Mouse (Mus musculus): ENCODE results near the gene Nova2. TPM values are rescaled to one million over a fixed set of nuclear protein-coding genes. Genes with fewer than 3 reads are reported as not detected.

Gene Nova2
- polyA plus RNA-seq, 1 experiment = 52.7 TPM

DNA sequence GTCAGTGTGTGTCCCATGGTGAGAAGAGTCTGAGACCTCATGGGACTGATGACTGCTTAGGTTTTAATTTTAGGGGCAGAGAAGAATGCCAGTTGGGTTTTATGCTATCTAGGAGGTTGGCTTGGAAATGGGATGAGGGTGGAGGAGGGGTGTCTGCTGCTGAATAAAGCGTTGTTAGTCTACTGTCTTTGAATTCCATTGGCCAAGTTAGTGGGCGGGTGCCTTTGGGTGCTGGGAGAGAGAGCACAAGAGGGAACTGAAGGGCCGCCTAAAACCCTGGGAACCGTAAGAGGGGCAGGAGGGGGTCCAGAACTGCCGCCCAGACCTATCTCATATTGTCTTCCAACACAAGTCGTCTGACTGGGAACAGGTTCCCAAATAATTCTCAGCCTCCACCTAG lies 63.1 kb downstream of the Nova2 start:
- TF ChIP-seq CTCF (IDR thresholded peaks at IDR 0.05; ENCODE audit: borderline replicate concordance, extremely low read depth, insufficient read depth, insufficient read length) (no peak), POLR2A (IDR thresholded peaks at IDR 0.05; ENCODE audit: borderline replicate concordance, extremely low read depth, insufficient read depth, insufficient read length, poor library complexity, severe bottlenecking) (no peak)
- no peak for DNase-seq (ENCODE audit: low read depth)

DNA sequence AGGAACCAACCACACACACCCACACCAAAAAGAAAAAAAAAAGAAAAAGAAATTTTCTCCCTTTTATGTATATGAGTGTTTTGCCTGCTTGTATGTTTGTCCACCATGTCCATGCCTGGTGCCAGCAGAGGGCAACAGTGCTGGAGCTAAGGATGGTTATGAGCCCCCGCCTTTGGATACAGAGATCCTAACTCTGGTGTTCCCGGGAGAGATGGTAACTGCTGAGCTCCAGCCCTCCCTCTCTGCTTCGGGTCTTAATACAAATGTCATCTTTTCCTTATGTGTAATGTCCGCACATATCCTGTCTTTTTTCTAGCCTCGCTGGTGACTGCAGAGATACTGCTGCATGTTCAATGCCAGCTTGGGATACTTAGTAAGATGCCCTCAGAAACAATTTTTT lies 64.3 kb downstream of the Nova2 start:
- TF ChIP-seq CTCF (IDR thresholded peaks at IDR 0.05; ENCODE audit: borderline replicate concordance, extremely low read depth, insufficient read depth, insufficient read length) = peak; percentile 35; the same call in 1 of the 2 replicates
- no peak for TF ChIP-seq POLR2A (IDR thresholded peaks at IDR 0.05; ENCODE audit: borderline replicate concordance, extremely low read depth, insufficient read depth, insufficient read length, poor library complexity, severe bottlenecking)
- DNase-seq (ENCODE audit: low read depth) = peak; percentile 71

DNA sequence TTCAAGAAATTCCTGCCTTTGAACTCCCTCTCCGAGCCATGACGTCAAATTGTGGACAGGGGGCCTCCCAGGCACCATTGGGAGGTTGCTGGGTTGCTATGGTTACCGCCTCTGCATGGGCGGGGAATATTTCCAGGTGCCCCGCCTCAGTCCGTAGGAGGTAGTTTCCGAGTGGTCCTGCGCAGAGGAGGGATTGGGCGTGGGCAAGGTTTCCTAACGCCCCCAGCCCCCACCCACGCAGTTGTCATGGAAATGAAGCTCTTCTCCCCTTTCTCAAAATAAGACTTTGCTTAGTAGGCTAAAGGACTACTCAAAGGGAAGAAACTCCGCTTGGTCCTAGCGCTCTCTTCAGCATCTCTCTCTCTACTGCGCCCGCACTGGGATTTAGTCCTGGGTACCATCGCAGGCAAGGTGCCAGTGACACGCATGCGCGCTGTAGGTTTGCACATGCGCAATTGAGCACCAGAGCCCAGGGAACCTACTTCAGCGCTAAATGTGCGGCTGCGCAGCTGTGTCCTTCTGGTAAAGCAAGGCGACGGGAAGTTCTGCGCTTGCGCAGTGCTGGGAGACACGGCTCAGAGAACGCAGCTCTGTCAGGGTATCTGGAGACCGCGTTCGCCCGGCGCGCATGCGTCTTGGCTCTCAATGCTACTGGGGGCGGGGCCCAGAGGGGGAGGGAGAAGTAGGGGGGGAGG lies 65.1 kb downstream of the Nova2 start, which contains the start of gene Mypop:
Gene Mypop (plus strand): TSS at position 645 of the 695 bp plus-strand sequence.
- TF ChIP-seq CTCF (IDR thresholded peaks at IDR 0.05; ENCODE audit: borderline replicate concordance, extremely low read depth, insufficient read depth, insufficient read length) (no peak), POLR2A (IDR thresholded peaks at IDR 0.05; ENCODE audit: borderline replicate concordance, extremely low read depth, insufficient read depth, insufficient read length, poor library complexity, severe bottlenecking) (peak; percentile 64; the same call in 1 of the 2 replicates)

DNA sequence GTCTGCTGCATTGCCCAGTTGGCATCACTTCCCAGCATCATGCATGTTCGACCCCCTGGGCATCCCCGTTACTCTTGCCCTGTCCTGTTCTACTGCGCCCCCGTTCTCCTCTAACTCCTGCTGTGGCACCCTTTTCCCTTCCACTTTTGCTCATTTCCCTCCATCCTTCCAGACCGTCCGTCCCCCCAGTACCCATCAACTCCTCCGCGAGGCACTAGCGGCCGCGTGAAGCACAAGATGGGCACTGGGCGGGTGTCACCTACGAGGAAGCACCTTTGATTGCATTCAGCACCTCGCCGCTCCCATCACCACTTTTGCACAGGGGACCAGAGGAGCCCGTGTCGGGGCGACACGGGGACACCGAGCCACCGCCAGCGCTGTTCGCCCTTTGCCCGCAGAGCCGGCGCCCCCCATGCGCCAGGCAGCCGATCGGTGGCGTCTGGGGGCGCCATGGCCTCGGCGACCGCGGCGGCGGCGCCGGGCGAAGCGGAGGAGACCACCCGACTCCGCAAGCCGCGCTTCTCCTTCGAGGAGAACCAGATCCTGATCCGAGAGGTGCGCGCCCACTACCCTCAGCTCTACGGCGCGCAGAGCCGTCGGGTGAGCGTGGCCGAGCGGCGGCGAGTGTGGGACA lies 66.1 kb downstream of the Nova2 start:
- TF ChIP-seq POLR2A (IDR thresholded peaks at IDR 0.05; ENCODE audit: borderline replicate concordance, extremely low read depth, insufficient read depth, insufficient read length, poor library complexity, severe bottlenecking) (no peak), CTCF (IDR thresholded peaks at IDR 0.05; ENCODE audit: borderline replicate concordance, extremely low read depth, insufficient read depth, insufficient read length) (no peak)
- peak; percentile 29 for DNase-seq (ENCODE audit: low read depth)

More for the DNA sequence above, 65.1 kb downstream of the Nova2 start, which contains the start of gene Mypop:
- DNase-seq (ENCODE audit: low read depth) = peak; percentile 100

DNA sequence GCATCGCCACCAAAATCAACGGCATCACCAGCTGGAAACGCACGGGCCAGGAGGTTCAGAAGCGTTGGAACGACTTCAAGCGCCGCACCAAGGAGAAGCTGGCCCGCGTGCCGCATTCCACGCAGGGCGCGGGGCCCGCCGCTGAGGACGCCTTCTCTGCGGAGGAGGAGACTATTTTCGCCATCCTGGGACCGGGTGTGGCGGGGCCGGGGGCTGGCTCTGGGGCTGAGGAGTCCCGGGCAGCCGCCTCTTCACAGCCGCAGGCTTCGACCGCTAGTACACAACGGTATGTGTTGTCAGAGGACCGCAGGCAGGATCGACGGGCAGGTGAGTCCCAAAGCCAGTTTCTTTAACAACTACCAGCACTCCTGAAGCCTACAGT lies 66.6 kb downstream of the Nova2 start:
- DNase-seq (ENCODE audit: low read depth) = no peak
- no peak for TF ChIP-seq POLR2A (IDR thresholded peaks at IDR 0.05; ENCODE audit: borderline replicate concordance, extremely low read depth, insufficient read depth, insufficient read length, poor library complexity, severe bottlenecking)
- no peak for TF ChIP-seq CTCF (IDR thresholded peaks at IDR 0.05; ENCODE audit: borderline replicate concordance, extremely low read depth, insufficient read depth, insufficient read length)

DNA sequence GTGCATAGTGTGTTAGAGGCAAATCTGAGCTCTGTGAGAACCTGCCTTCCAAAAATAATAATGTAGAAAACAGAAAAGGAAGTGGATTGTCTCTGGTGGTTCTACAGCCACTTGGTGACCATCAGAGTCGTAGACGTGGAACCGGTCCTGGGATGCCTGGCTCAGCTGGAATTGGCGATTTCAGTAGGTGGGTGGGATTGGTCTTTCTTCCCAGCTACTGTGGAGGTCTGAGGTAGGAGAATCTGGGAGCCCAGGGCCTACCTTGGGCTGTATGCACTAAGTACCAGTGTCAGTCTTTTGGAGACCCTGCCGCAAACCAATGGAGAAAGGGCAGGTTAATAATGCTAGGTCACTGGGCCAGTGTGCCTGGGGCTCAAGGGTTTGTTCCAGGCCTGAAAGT lies 67.3 kb downstream of the Nova2 start:
- DNase-seq (ENCODE audit: low read depth) = no peak
- TF ChIP-seq CTCF (IDR thresholded peaks at IDR 0.05; ENCODE audit: borderline replicate concordance, extremely low read depth, insufficient read depth, insufficient read length) = no peak
- no peak for TF ChIP-seq POLR2A (IDR thresholded peaks at IDR 0.05; ENCODE audit: borderline replicate concordance, extremely low read depth, insufficient read depth, insufficient read length, poor library complexity, severe bottlenecking)

DNA sequence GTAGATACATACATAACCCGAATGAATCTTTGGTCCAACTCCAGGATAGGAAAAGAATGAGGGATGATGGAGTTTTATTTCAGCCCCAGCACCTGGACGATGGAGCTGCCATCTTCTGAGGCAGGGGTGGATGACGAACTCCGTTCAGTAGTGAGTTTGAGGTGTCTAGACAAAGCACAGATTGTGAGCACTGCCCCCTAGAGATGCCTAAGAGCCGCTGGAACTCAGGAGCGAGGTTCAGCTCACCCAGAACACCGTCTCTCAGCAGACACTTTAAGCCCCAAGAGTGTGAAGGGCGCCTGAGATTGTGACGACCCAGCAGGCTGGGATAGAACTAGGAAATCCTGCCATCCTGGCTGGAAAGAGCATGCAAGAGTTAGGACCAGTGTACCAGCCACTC lies 73.1 kb downstream of the Nova2 start:
- TF ChIP-seq POLR2A (IDR thresholded peaks at IDR 0.05; ENCODE audit: borderline replicate concordance, extremely low read depth, insufficient read depth, insufficient read length, poor library complexity, severe bottlenecking) (no peak), CTCF (IDR thresholded peaks at IDR 0.05; ENCODE audit: borderline replicate concordance, extremely low read depth, insufficient read depth, insufficient read length) (peak; percentile 27; the same call in 1 of the 2 replicates)
- DNase-seq (ENCODE audit: low read depth) = peak; percentile 46

DNA sequence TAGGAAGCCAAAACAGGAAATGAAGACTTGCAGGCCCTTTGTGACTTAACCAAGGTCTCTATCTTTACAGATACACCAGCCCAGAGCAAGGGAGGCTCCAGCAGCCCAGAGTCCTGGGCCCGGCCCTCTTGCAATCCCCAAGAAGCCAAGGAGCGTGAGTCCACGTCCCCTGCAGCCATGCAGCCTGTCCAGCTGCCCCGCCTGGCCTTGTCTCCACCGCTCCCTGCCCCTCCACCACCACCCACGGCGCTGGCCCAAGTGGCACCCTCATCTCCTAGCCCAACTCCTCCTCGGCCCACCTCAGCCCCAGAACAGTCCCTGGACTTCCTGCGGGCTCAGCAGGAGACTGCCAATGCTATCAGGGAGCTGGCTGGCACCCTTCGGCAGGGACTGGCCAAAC lies 74.7 kb downstream of the Nova2 start:
- TF ChIP-seq POLR2A (IDR thresholded peaks at IDR 0.05; ENCODE audit: borderline replicate concordance, extremely low read depth, insufficient read depth, insufficient read length, poor library complexity, severe bottlenecking) = no peak
- no peak for DNase-seq (ENCODE audit: low read depth)

DNA sequence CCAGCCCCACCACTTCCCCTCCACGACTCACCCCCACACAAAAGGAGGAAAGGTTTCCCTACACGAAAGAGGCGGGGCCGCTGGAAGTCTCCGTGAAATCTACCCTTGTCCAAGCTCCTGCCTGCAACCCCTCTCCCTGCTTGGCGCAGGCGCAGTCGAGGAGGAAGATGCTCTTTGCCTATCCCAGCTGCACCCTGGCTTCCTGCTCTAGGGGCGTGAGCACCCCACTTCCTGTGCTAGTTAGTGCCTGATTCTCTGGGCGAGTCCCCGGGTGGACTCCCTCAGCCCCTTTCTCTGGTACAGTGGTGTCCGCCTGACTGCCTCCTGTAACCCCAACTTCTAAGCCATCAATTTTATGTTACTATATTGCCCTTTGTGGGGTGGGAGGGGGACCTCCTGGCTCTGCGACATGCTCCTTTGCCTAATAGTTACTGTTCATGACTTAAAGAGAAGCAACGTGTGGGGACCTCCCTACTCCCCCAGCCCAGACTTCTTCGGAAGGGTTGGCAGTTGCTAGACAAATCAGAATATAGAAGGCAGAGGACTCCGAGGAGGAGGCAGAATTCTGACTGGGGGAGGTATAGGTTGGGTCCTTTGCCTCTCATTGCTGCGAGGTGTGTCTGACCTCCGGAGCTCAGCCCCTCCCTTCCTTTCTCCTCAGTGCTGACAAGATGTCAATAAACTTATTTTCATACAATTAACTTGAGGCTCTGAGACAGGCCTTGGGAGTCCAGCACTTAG lies 75.5 kb downstream of the Nova2 start:
- DNase-seq (ENCODE audit: low read depth) = peak; percentile 35
- TF ChIP-seq POLR2A (IDR thresholded peaks at IDR 0.05; ENCODE audit: borderline replicate concordance, extremely low read depth, insufficient read depth, insufficient read length, poor library complexity, severe bottlenecking) (no peak), CTCF (IDR thresholded peaks at IDR 0.05; ENCODE audit: borderline replicate concordance, extremely low read depth, insufficient read depth, insufficient read length) (no peak)

DNA sequence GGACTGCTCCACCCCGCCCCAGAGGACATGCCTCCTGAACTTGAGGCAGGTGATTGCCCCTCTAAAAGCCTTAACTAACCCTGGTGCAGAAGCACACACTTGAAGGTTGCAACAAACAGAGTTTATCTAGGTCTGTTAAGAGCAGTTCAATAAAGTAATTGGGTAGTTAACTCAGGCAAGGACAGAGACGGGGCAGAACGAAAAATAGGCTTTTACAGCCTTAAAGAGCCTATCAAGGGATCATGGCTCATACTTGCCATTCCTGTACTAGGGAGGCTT lies 76.1 kb downstream of the Nova2 start:
- DNase-seq (ENCODE audit: low read depth) = no peak
- TF ChIP-seq POLR2A (IDR thresholded peaks at IDR 0.05; ENCODE audit: borderline replicate concordance, extremely low read depth, insufficient read depth, insufficient read length, poor library complexity, severe bottlenecking) = no peak
- TF ChIP-seq CTCF (IDR thresholded peaks at IDR 0.05; ENCODE audit: borderline replicate concordance, extremely low read depth, insufficient read depth, insufficient read length) = no peak

DNA sequence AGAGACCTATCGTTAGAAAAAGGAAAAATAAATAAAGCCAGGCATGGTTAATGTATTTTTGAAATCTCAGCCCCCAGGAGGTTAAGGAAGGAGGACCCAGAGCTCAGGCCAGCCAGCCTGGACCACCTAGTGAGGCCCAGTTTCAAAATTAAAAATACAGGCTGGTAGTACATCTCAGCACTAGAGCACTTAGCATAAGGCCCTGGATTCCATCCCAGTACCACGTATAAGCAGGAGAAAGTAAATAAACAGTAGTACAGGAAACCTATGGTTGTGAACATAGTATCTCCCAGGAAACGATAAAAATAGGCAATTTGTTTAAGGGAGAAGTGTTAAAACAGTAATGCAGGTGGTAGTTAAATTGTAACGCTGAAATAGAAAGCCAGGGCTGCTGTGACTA lies 76.4 kb downstream of the Nova2 start:
- DNase-seq (ENCODE audit: low read depth) = no peak
- TF ChIP-seq POLR2A (IDR thresholded peaks at IDR 0.05; ENCODE audit: borderline replicate concordance, extremely low read depth, insufficient read depth, insufficient read length, poor library complexity, severe bottlenecking) (no peak), CTCF (IDR thresholded peaks at IDR 0.05; ENCODE audit: borderline replicate concordance, extremely low read depth, insufficient read depth, insufficient read length) (no peak)
